ENCODE assay signal across 30 mouse cellular contexts in genomic region chr4:63711886-63712285, GRCm38 (mm10). TPM values are rescaled to one million over a fixed set of nuclear protein-coding genes. Genes with fewer than 3 reads are reported as not detected.
"Had no signal": no experiment of that assay in that cellular context is flagged by ENCODE, and none has a peak within 500 bp of the region (broad histone marks: within the 10 kb centered on the region; RNA-seq: fewer than 3 reads in every experiment).

No protein-coding gene starts in this region.

- ATAC-seq: liver, embryonic 12.5 days; midbrain, embryonic 15.5 days had no signal

- H3K4me3 ChIP-seq: limb, embryonic 12.5 days; limb, embryonic 15.5 days; liver, embryonic 12.5 days; liver, embryonic 15.5 days; midbrain, embryonic 12.5 days; midbrain, embryonic 15.5 days; myocyte; neural tube, embryonic 13.5 days had no signal

- DNase-seq: kidney, adult 18-20 months; kidney, adult 9 months; kidney, postnatal 14 days; kidney, postnatal 4 days; left cerebral cortex, postnatal 4 days; lung, adult 18-20 months; thymus, adult 18-20 months; thymus, postnatal 36 days had no signal

- H3K36me3 ChIP-seq: limb, embryonic 12.5 days; limb, embryonic 15.5 days; liver, embryonic 12.5 days; liver, embryonic 15.5 days; midbrain, embryonic 12.5 days; midbrain, embryonic 15.5 days; neural tube, embryonic 13.5 days had no signal

- H3K27ac ChIP-seq: limb, embryonic 12.5 days; limb, embryonic 15.5 days; liver, embryonic 12.5 days; liver, embryonic 15.5 days; macrophage; midbrain, embryonic 12.5 days; midbrain, embryonic 15.5 days; neural tube, embryonic 13.5 days had no signal

- H3K4me2 ChIP-seq: limb, embryonic 12.5 days; limb, embryonic 15.5 days; liver, embryonic 12.5 days; liver, embryonic 15.5 days; midbrain, embryonic 12.5 days; midbrain, embryonic 15.5 days; neural tube, embryonic 13.5 days had no signal

- H3K9ac ChIP-seq: limb, embryonic 12.5 days; limb, embryonic 15.5 days; liver, embryonic 12.5 days; liver, embryonic 15.5 days; midbrain, embryonic 12.5 days; midbrain, embryonic 15.5 days; neural tube, embryonic 13.5 days had no signal

- H3K9me3 ChIP-seq: limb, embryonic 12.5 days; limb, embryonic 15.5 days; liver, embryonic 12.5 days; liver, embryonic 15.5 days; midbrain, embryonic 12.5 days; midbrain, embryonic 15.5 days; neural tube, embryonic 13.5 days had no signal

- H3K4me1 ChIP-seq: limb, embryonic 12.5 days; limb, embryonic 15.5 days; liver, embryonic 12.5 days; liver, embryonic 15.5 days; midbrain, embryonic 12.5 days; midbrain, embryonic 15.5 days; neural tube, embryonic 13.5 days had no signal

- H3K27me3 ChIP-seq: limb, embryonic 12.5 days; limb, embryonic 15.5 days; liver, embryonic 12.5 days; liver, embryonic 15.5 days; midbrain, embryonic 12.5 days; midbrain, embryonic 15.5 days; neural tube, embryonic 13.5 days had no signal

RNA-seq across cellular contexts. Expression of gene Tnfsf15, which starts 33.0 kb away (rescaled TPM):
- total RNA-seq: layer of hippocampus, adult 18-20 months; layer of hippocampus, postnatal 14 days; left cerebral cortex, postnatal 4 days; megakaryocyte-erythroid progenitor cell, adult 5-6 weeks; monocyte, adult 5-6 weeks; neutrophil, adult 5-6 weeks had no signal
- polyA plus RNA-seq: limb, embryonic 12.5 days; liver, embryonic 12.5 days; midbrain, embryonic 15.5 days; neural tube, embryonic 13.5 days had no signal

RNA-seq across cellular contexts. Expression of gene Gm11214, which starts 48.7 kb away (rescaled TPM):
- total RNA-seq: layer of hippocampus, adult 18-20 months; layer of hippocampus, postnatal 14 days; left cerebral cortex, adult 8-10 months; left cerebral cortex, postnatal 14 days; left cerebral cortex, postnatal 4 days; megakaryocyte-erythroid progenitor cell, adult 5-6 weeks; monocyte, adult 5-6 weeks; neutrophil, adult 5-6 weeks had no signal
- polyA plus RNA-seq: kidney, embryonic 16.5 days; limb, embryonic 12.5 days; limb, embryonic 15.5 days; liver, embryonic 12.5 days; liver, embryonic 15.5 days; lung, embryonic 16.5 days; macrophage; midbrain, embryonic 12.5 days; midbrain, embryonic 15.5 days; myocyte; neural tube, embryonic 13.5 days; small intestine, adult 2 months; stomach, embryonic 16.5 days; testis, adult 2 months; urinary bladder, adult 2 months had no signal
